Mouse (Mus musculus) embryonic facial prominence, embryonic 15.5 days (tissue): ENCODE measurements around the gene Wdr60. TPM values are rescaled to one million over a fixed set of nuclear protein-coding genes. Genes with fewer than 3 reads are reported as not detected.
A peak's percentile ranks its signal among the peaks of the same experiment; 100 is the strongest.
"Not testable (repeated sequence)": the region's sequence is repeated elsewhere in the genome, so short reads cannot be mapped to it uniquely, and the experiment has no call there.

Experiments used
- ATAC-seq: fragments of 200-750 bp; cut with Nextera tagmentation; 2 replicates; pipeline ENCODE4 v1.8.0; 2017; ENCODE audit warnings: low read depth, moderate TSS enrichment; ENCODE audit not compliant: insufficient number of reproducible peaks, low FRiP score, low TSS enrichment
- H3K27ac ChIP-seq: fragments of 300-500 bp; sonication (generic); replicated peaks from 2 replicates; pipeline ENCODE4 v1.5.1; 2015; ENCODE audit warnings: mild to moderate bottlenecking, inconsistent platforms
- H3K27me3 ChIP-seq: fragments of 300-500 bp; sonication (generic); 2 replicates; pipeline ENCODE4 v1.6.1; 2015; ENCODE audit warnings: inconsistent platforms
- H3K36me3 ChIP-seq: fragments of 300-500 bp; sonication (generic); 2 replicates; pipeline ENCODE4 v1.6.1; 2015; ENCODE audit warnings: mild to moderate bottlenecking, inconsistent platforms
- H3K4me1 ChIP-seq: fragments of 300-500 bp; sonication (generic); 2 replicates; pipeline ENCODE4 v1.6.1; 2015; ENCODE audit warnings: inconsistent platforms
- H3K4me2 ChIP-seq: fragments of 300-500 bp; sonication (generic); replicated peaks from 2 replicates; pipeline ENCODE4 v1.6.1; 2015; ENCODE audit warnings: mild to moderate bottlenecking, inconsistent platforms
- H3K4me3 ChIP-seq: fragments of 300-500 bp; sonication (generic); replicated peaks from 2 replicates; pipeline ENCODE4 v1.5.1; 2015; ENCODE audit warnings: mild to moderate bottlenecking, inconsistent platforms
- H3K9ac ChIP-seq: fragments of 300-500 bp; sonication (generic); 2 replicates; pipeline ENCODE4 v1.6.1; 2015; ENCODE audit warnings: inconsistent platforms
- H3K9me3 ChIP-seq: fragments of 300-500 bp; sonication (generic); replicated peaks from 2 replicates; pipeline ENCODE4 v1.6.1; 2016; ENCODE audit warnings: inconsistent platforms
- WGBS: fragments of 180-500 bp; shearing (Covaris S2); methylation state at CpG from one replicate; pipeline ENCODE4 v1.1.7; 2015; 5-methylcytosine and 5-hydroxymethylcytosine counted together
- polyA plus RNA-seq: library from polyadenylated mRNA; unstranded; fragments of >200 nt; fragmentation: Nextera tagmentation; extraction: Ambion mirVana; gene quantifications from 2 replicates; pipeline ENCODE4 v1.2.1, GENCODE M21; 2015

Gene Wdr60
- polyA plus RNA-seq, 1 experiment from 2014 or later: 32.9 TPM

- H3K27ac ChIP-seq: peak within 1 kb of the TSS; percentile 99
- H3K27me3 ChIP-seq: no peaks in the 10 kb centered on the region
- no peaks in the 10 kb centered on the region for H3K9me3 ChIP-seq
- H3K36me3 ChIP-seq: no peaks in the 10 kb centered on the region
- under 1% methylated on average over 67 of the region's 68 CpGs for WGBS
- peak; percentile 97 for ATAC-seq
- peak within 1 kb of the TSS; percentile 74 for H3K4me2 ChIP-seq
- H3K4me1 ChIP-seq: no peaks in the 10 kb centered on the region
- H3K4me3 ChIP-seq: peak within 1 kb of the TSS; percentile 97
- peak within 1 kb of the TSS; percentile 96 for H3K9ac ChIP-seq
Observed at GRCm38 (mm10) chr12:116280653-116281364, 18.0 kb upstream of the Wdr60 start, which contains the start of gene Esyt2. Gene Esyt2, plus strand, starts transcription at chr12:116281196.

- H3K27me3 ChIP-seq: no peaks in the 10 kb centered on the region
- peak overlapping the region; percentile 96 for H3K9ac ChIP-seq
- peak overlapping the region; percentile 56 for H3K4me2 ChIP-seq
- H3K9me3 ChIP-seq: no peaks in the 10 kb centered on the region
- ATAC-seq: no peak; the same call in 1 of the 2 replicates
- H3K27ac ChIP-seq: peak overlapping the region; percentile 99
- H3K36me3 ChIP-seq: no peaks in the 10 kb centered on the region
- 2% methylated on average over 7 of the region's 7 CpGs for WGBS
- H3K4me3 ChIP-seq: peak overlapping the region; percentile 97
- H3K4me1 ChIP-seq: no peaks in the 10 kb centered on the region
Observed at GRCm38 (mm10) chr12:116280149-116280652, 17.4 kb upstream of the Wdr60 start.

GRCm38 (mm10) chr12:116279181-116279580 is 16.4 kb upstream of the Wdr60 start:
- H3K4me3 ChIP-seq: no peak overlapping the region
- H3K9me3 ChIP-seq: no peaks in the 10 kb centered on the region
- H3K36me3 ChIP-seq: no peaks in the 10 kb centered on the region
- H3K9ac ChIP-seq: no peak overlapping the region
- no peak overlapping the region for H3K4me2 ChIP-seq
- 90% methylated on average over 2 of the region's 2 CpGs for WGBS
- H3K27me3 ChIP-seq: no peaks in the 10 kb centered on the region
- no peaks in the 10 kb centered on the region for H3K4me1 ChIP-seq
- no peak overlapping the region for H3K27ac ChIP-seq
- ATAC-seq: no peak

GRCm38 (mm10) chr12:116278541-116278940 is 15.7 kb upstream of the Wdr60 start:
- WGBS: 76% methylated on average over 1 of the region's 1 CpGs
- H3K4me3 ChIP-seq: no peak overlapping the region
- no peak overlapping the region for H3K4me2 ChIP-seq

GRCm38 (mm10) chr12:116276961-116277360 is 14.1 kb upstream of the Wdr60 start:
- no peaks in the 10 kb centered on the region for H3K36me3 ChIP-seq
- H3K9ac ChIP-seq: no peak overlapping the region
- H3K9me3 ChIP-seq: no peaks in the 10 kb centered on the region
- 65% methylated on average over 2 of the region's 2 CpGs for WGBS
- no peaks in the 10 kb centered on the region for H3K27me3 ChIP-seq
- no peak overlapping the region for H3K4me3 ChIP-seq
- no peak overlapping the region for H3K27ac ChIP-seq
- H3K4me2 ChIP-seq: no peak overlapping the region
- no peak for ATAC-seq
- H3K4me1 ChIP-seq: no peaks in the 10 kb centered on the region

More at GRCm38 (mm10) chr12:116278541-116278940, 15.7 kb upstream of the Wdr60 start:
- H3K36me3 ChIP-seq: no peaks in the 10 kb centered on the region
- no peak overlapping the region for H3K9ac ChIP-seq
- ATAC-seq: no peak
- no peaks in the 10 kb centered on the region for H3K27me3 ChIP-seq
- H3K9me3 ChIP-seq: no peaks in the 10 kb centered on the region
- no peak overlapping the region for H3K27ac ChIP-seq
- H3K4me1 ChIP-seq: no peaks in the 10 kb centered on the region

GRCm38 (mm10) chr12:116275631-116276030 is 12.8 kb upstream of the Wdr60 start:
- no peaks in the 10 kb centered on the region for H3K9me3 ChIP-seq
- ATAC-seq: no peak
- H3K36me3 ChIP-seq: no peaks in the 10 kb centered on the region
- no peaks in the 10 kb centered on the region for H3K27me3 ChIP-seq
- H3K4me1 ChIP-seq: no peaks in the 10 kb centered on the region
- H3K4me2 ChIP-seq: no peak overlapping the region
- H3K9ac ChIP-seq: no peak overlapping the region
- H3K4me3 ChIP-seq: no peak overlapping the region
- H3K27ac ChIP-seq: no peak overlapping the region
- WGBS: 89% methylated on average over 4 of the region's 4 CpGs

- not testable (repeated sequence) for ATAC-seq, H3K4me1 ChIP-seq, H3K9me3 ChIP-seq, H3K4me3 ChIP-seq, H3K9ac ChIP-seq, H3K36me3 ChIP-seq, H3K4me2 ChIP-seq, H3K27me3 ChIP-seq, H3K27ac ChIP-seq
- WGBS: 70% methylated on average over 2 of the region's 2 CpGs
Observed at GRCm38 (mm10) chr12:116275086-116275485, 12.3 kb upstream of the Wdr60 start, which contains the start of gene Gm11027. Gene Gm11027, plus strand, starts transcription at chr12:116275386.

- no peak overlapping the region for H3K4me3 ChIP-seq
Observed at GRCm38 (mm10) chr12:116273733-116274132, 10.9 kb upstream of the Wdr60 start.

GRCm38 (mm10) chr12:116271071-116271470 is 8.2 kb upstream of the Wdr60 start:
- H3K4me3 ChIP-seq: no peak overlapping the region
- H3K27ac ChIP-seq: no peak overlapping the region
- WGBS: 93% methylated on average over 2 of the region's 2 CpGs
- no peaks in the 10 kb centered on the region for H3K4me1 ChIP-seq
- ATAC-seq: no peak
- no peak overlapping the region for H3K4me2 ChIP-seq
- no peak overlapping the region for H3K9ac ChIP-seq
- H3K9me3 ChIP-seq: no peaks in the 10 kb centered on the region
- no peaks in the 10 kb centered on the region for H3K36me3 ChIP-seq
- H3K27me3 ChIP-seq: no peaks in the 10 kb centered on the region

More at GRCm38 (mm10) chr12:116273733-116274132, 10.9 kb upstream of the Wdr60 start:
- H3K4me1 ChIP-seq: no peaks in the 10 kb centered on the region
- no peaks in the 10 kb centered on the region for H3K27me3 ChIP-seq
- ATAC-seq: no peak
- H3K9me3 ChIP-seq: no peaks in the 10 kb centered on the region
- WGBS: 57% methylated on average over 1 of the region's 1 CpGs
- H3K36me3 ChIP-seq: no peaks in the 10 kb centered on the region
- no peak overlapping the region for H3K4me2 ChIP-seq
- no peak overlapping the region for H3K9ac ChIP-seq
- no peak overlapping the region for H3K27ac ChIP-seq

- no peak overlapping the region for H3K27ac ChIP-seq
- H3K27me3 ChIP-seq: no peaks in the 10 kb centered on the region
- H3K36me3 ChIP-seq: no peaks in the 10 kb centered on the region
- H3K9me3 ChIP-seq: no peaks in the 10 kb centered on the region
- no peak overlapping the region for H3K9ac ChIP-seq
- H3K4me3 ChIP-seq: no peak overlapping the region
- no peak for ATAC-seq
- no peak overlapping the region for H3K4me2 ChIP-seq
- WGBS: 72% methylated on average over 1 of the region's 1 CpGs
- H3K4me1 ChIP-seq: no peaks in the 10 kb centered on the region
Observed at GRCm38 (mm10) chr12:116270538-116270937, 7.7 kb upstream of the Wdr60 start.

- Histone ChIP-seq H3K4me2 (no peak overlapping the region), H3K27ac (no peak overlapping the region), H3K4me3 (no peak overlapping the region), H3K4me1 (no peaks in the 10 kb centered on the region), H3K27me3 (no peaks in the 10 kb centered on the region), H3K9me3 (no peaks in the 10 kb centered on the region), H3K9ac (no peak overlapping the region), H3K36me3 (no peaks in the 10 kb centered on the region)
- WGBS: 72% methylated on average over 5 of the region's 5 CpGs
- no peak for ATAC-seq
Observed at GRCm38 (mm10) chr12:116269450-116269849, 6.6 kb upstream of the Wdr60 start.

GRCm38 (mm10) chr12:116265275-116265674 is 2.5 kb upstream of the Wdr60 start:
- Histone ChIP-seq H3K9me3 (no peaks in the 10 kb centered on the region), H3K9ac (no peak overlapping the region), H3K4me3 (no peak overlapping the region), H3K4me2 (no peak overlapping the region), H3K4me1 (no peaks in the 10 kb centered on the region), H3K36me3 (no peaks in the 10 kb centered on the region), H3K27me3 (no peaks in the 10 kb centered on the region), H3K27ac (no peak overlapping the region)
- ATAC-seq: no peak
- 70% methylated on average over 2 of the region's 2 CpGs for WGBS
